Mouse (Mus musculus) 3134 (cell line): ENCODE measurements around the gene Retn.

ENCODE experiments used
- DNase-seq: peaks from one replicate; pipeline ENCODE4 v3.0.0-alpha.2; 2011; ENCODE audit warnings: low spot score; ENCODE audit not compliant: insufficient read length; ENCODE audit errors: extremely low read depth

The Retn gene

GRCm38 (mm10) chr8:3656725-3657381, 1.3 kb downstream of the Retn start:
- DNase-seq: no peak

GRCm38 (mm10) chr8:3660889-3661288, 5.3 kb downstream of the Retn start:
- no peak for DNase-seq

GRCm38 (mm10) chr8:3664405-3664804, 8.8 kb downstream of the Retn start:
- no peak for DNase-seq

GRCm38 (mm10) chr8:3665507-3665906, 9.9 kb downstream of the Retn start, which contains the start of gene Mcemp1:
Gene Mcemp1 (plus strand): TSS chr8:3665754.
- DNase-seq: no peak

GRCm38 (mm10) chr8:3670388-3670787, 14.8 kb downstream of the Retn start:
- DNase-seq: peak; percentile 26

GRCm38 (mm10) chr8:3671980-3672491, 16.5 kb downstream of the Retn start, which contains the start of gene Fcor:
Gene Fcor (minus strand): TSS chr8:3672362.
- DNase-seq: peak; percentile 62

- DNase-seq: peak; percentile 18
These were observed 19.1 kb downstream of the Retn start for GRCm38 (mm10) chr8:3674671-3675070.

- DNase-seq: peak; percentile 94
These were observed 20.8 kb downstream of the Retn start, which contains the start of gene Trappc5 for GRCm38 (mm10) chr8:3676131-3676992. Gene Trappc5 (plus strand): TSS chr8:3676299.

- DNase-seq: no peak
These were observed 21.5 kb downstream of the Retn start for GRCm38 (mm10) chr8:3676993-3677579.

GRCm38 (mm10) chr8:3678831-3679230, 23.3 kb downstream of the Retn start:
- no peak for DNase-seq

GRCm38 (mm10) chr8:3679236-3679635, 23.7 kb downstream of the Retn start:
- DNase-seq: peak; percentile 15

GRCm38 (mm10) chr8:3679656-3680055, 24.1 kb downstream of the Retn start:
- DNase-seq: no peak

GRCm38 (mm10) chr8:3682435-3682834, 26.9 kb downstream of the Retn start:
- DNase-seq: no peak

- peak; percentile 37 for DNase-seq
These were observed 28.0 kb downstream of the Retn start for GRCm38 (mm10) chr8:3683408-3684176.

- DNase-seq: no peak
These were observed 29.0 kb downstream of the Retn start for GRCm38 (mm10) chr8:3684530-3684929.

GRCm38 (mm10) chr8:3685422-3685821, 29.9 kb downstream of the Retn start:
- DNase-seq: no peak

GRCm38 (mm10) chr8:3687537-3687936, 32.0 kb downstream of the Retn start:
- DNase-seq: no peak

GRCm38 (mm10) chr8:3690774-3691173, 35.2 kb downstream of the Retn start:
- no peak for DNase-seq

GRCm38 (mm10) chr8:3694121-3694520, 38.6 kb downstream of the Retn start, which contains the start of gene Fcer2a:
Gene Fcer2a (minus strand): TSS chr8:3694175.
- no peak for DNase-seq

GRCm38 (mm10) chr8:3701491-3701890, 45.9 kb downstream of the Retn start:
- no peak for DNase-seq
